Mouse (Mus musculus) liver, embryonic 14.5 days (tissue): ENCODE measurements around the gene Rpgrip1. TPM values are rescaled to one million over a fixed set of nuclear protein-coding genes. Genes with fewer than 3 reads are reported as not detected.
A peak's percentile ranks its signal among the peaks of the same experiment; 100 is the strongest.

Source experiments
- ATAC-seq: fragments of 200-750 bp; cut with Nextera tagmentation; 2 replicates; pipeline ENCODE4 v1.8.0; 2017; ENCODE audit warnings: moderate number of reproducible peaks, mild to moderate bottlenecking, moderate library complexity; ENCODE audit not compliant: insufficient read depth
- DNase-seq, 3 experiments: peaks; one replicate each; pipeline ENCODE4 v3.0.0-alpha.2; 2012 to 2013; ENCODE audit warnings: low read depth in 3 of 3, low spot score in 3 of 3
- H3K27ac ChIP-seq: fragments of 300-500 bp; sonication (generic); 2 replicates; pipeline ENCODE4 v1.5.1; 2014; ENCODE audit warnings: moderate library complexity, mild to moderate bottlenecking, control low read depth, inconsistent platforms
- H3K27me3 ChIP-seq: fragments of 300-500 bp; sonication (generic); 2 replicates; pipeline ENCODE4 v1.6.1; 2014; ENCODE audit warnings: mild to moderate bottlenecking, low read length, moderate library complexity; ENCODE audit not compliant: control insufficient read depth, insufficient read depth
- H3K36me3 ChIP-seq: fragments of 300-500 bp; sonication (generic); replicated peaks from 2 replicates; pipeline ENCODE4 v1.6.1; 2014; ENCODE audit warnings: low read depth; ENCODE audit not compliant: control insufficient read depth, insufficient read depth
- H3K4me1 ChIP-seq, 2 experiments: fragments of 200-500 bp in 1 of 2; fragments of 300-500 bp in 1 of 2; sonication (generic) in 1 of 2; replicated peaks; 2 replicates each; pipeline ENCODE4 v1.6.1; 2012 to 2014; ENCODE audit warnings: antibody characterized with exemption in 1 of 2, inconsistent platforms in 1 of 2, low read length in 1 of 2; ENCODE audit not compliant: control insufficient read depth in 2 of 2, insufficient read depth in 2 of 2
- H3K4me2 ChIP-seq: fragments of 300-500 bp; sonication (generic); 2 replicates; pipeline ENCODE4 v1.6.1; 2014; ENCODE audit warnings: low read depth, mild to moderate bottlenecking, control low read depth, moderate library complexity
- H3K4me3 ChIP-seq, 2 experiments: fragments of 200-500 bp in 1 of 2; fragments of 300-500 bp in 1 of 2; sonication (generic) in 1 of 2; 2 replicates each; pipeline ENCODE4 v1.5.1; 2012 to 2014; ENCODE audit warnings: low read depth in 2 of 2, low read length in 2 of 2, mild to moderate bottlenecking in 2 of 2, control low read depth in 1 of 2, inconsistent platforms in 1 of 2, moderate library complexity in 1 of 2; ENCODE audit not compliant: insufficient read depth in 1 of 2
- H3K9ac ChIP-seq: fragments of 300-500 bp; sonication (generic); replicated peaks from 2 replicates; pipeline ENCODE4 v1.6.1; 2014; ENCODE audit warnings: mild to moderate bottlenecking, control low read depth, moderate library complexity
- H3K9me3 ChIP-seq: fragments of 300-500 bp; sonication (generic); 2 replicates; pipeline ENCODE4 v1.6.1; 2016; ENCODE audit warnings: low read length, mixed read lengths; ENCODE audit not compliant: control insufficient read depth
- CTCF ChIP-seq: IDR thresholded peaks from 2 replicates; pipeline ENCODE4 v1.5.1; 2016; ENCODE audit warnings: antibody characterized with exemption, low read depth, control low read depth
- EP300 ChIP-seq: IDR thresholded peaks from 2 replicates; pipeline ENCODE4 v1.6.1; 2016; ENCODE audit warnings: antibody characterized with exemption, low read depth
- WGBS: fragments of 180-500 bp; shearing (Covaris S2); extraction: QIAGEN DNeasy Blood & Tissue Kit; methylation state at CpG from one replicate; pipeline ENCODE4 v1.1.7; 2014; ENCODE audit not compliant: insufficient replicate concordance; 5-methylcytosine and 5-hydroxymethylcytosine counted together
- polyA plus RNA-seq, 2 experiments: library from polyadenylated mRNA; depleted of rRNA in 1 of 2; stranded (reverse) in 1 of 2; unstranded in 1 of 2; fragments of >200 nt; fragmentation: Nextera tagmentation in 1 of 2; extraction: Ambion mirVana in 1 of 2; gene quantifications; 2 replicates each; pipeline versions ENCODE4 v1.2.1 to v1.2.3; 2012 to 2014

The Rpgrip1 gene
- polyA plus RNA-seq, 2 experiments: 0.31 to 48.5 TPM

GRCm38 (mm10) chr14:52117241-52117640, 6.7 kb downstream of the Rpgrip1 start:
- no peak overlapping the region for H3K9ac ChIP-seq
- ATAC-seq (no peak), DNase-seq (no peak)
- H3K4me3 ChIP-seq: no peak overlapping the region
- no peaks in the 10 kb centered on the region for H3K9me3 ChIP-seq
- H3K27ac ChIP-seq: no peak overlapping the region
- H3K27me3 ChIP-seq: peaks cover 12% of the 10 kb centered on the region; the same call in 1 of the 2 replicates
- no peaks in the 10 kb centered on the region for H3K36me3 ChIP-seq
- 72% methylated on average over 5 of the region's 5 CpGs for WGBS
- no peak for TF ChIP-seq CTCF
- TF ChIP-seq EP300: no peak
- peaks cover 0 to 7% of the 10 kb centered on the region in 2 experiments; a peak in 3 of 4 replicates for H3K4me1 ChIP-seq
- H3K4me2 ChIP-seq: no peak overlapping the region

- H3K4me1 ChIP-seq: peaks cover 0 to 7% of the 10 kb centered on the region in 2 experiments; a peak in 3 of 4 replicates
- peak; percentile 66; the same call in 1 of the 2 replicates for ATAC-seq
- 4% methylated on average over 8 of the region's 8 CpGs for WGBS
- no peaks in the 10 kb centered on the region for H3K36me3 ChIP-seq
- H3K9me3 ChIP-seq: no peaks in the 10 kb centered on the region
- DNase-seq: no peak
- H3K4me3 ChIP-seq: peak overlapping the region; percentile 54 to 61
- H3K4me2 ChIP-seq: peak overlapping the region; percentile 96
- no peak for TF ChIP-seq CTCF
- no peak for TF ChIP-seq EP300
- peaks cover 12% of the 10 kb centered on the region; the same call in 1 of the 2 replicates for H3K27me3 ChIP-seq
- no peak overlapping the region for H3K27ac ChIP-seq
- 0 out of 2 replicates have a peak overlapping the region, but pooled peaks have one; percentile 4 for H3K9ac ChIP-seq
Observed at GRCm38 (mm10) chr14:52118456-52118822, 7.9 kb downstream of the Rpgrip1 start.

- H3K9ac ChIP-seq: peak overlapping the region; percentile 73
- peaks cover 0 to 7% of the 10 kb centered on the region in 2 experiments; a peak in 3 of 4 replicates for H3K4me1 ChIP-seq
- no peaks in the 10 kb centered on the region for H3K9me3 ChIP-seq
- no peak overlapping the region; the same call in 1 of the 2 replicates for H3K27ac ChIP-seq
- H3K4me2 ChIP-seq: peak overlapping the region; percentile 96
- H3K27me3 ChIP-seq: peaks cover 12% of the 10 kb centered on the region; the same call in 1 of the 2 replicates
- DNase-seq: no peak
- peak; percentile 81 for ATAC-seq
- no peaks in the 10 kb centered on the region for H3K36me3 ChIP-seq
- TF ChIP-seq CTCF (peak; percentile 29), EP300 (no peak)
- WGBS: under 1% methylated on average over 38 of the region's 38 CpGs
- H3K4me3 ChIP-seq: peak overlapping the region; percentile 54 to 61
Observed at GRCm38 (mm10) chr14:52118823-52119608, 8.5 kb downstream of the Rpgrip1 start.

GRCm38 (mm10) chr14:52120169-52120568, 9.7 kb downstream of the Rpgrip1 start:
- ATAC-seq: no peak
- 24% methylated on average over 7 of the region's 7 CpGs for WGBS
- Histone ChIP-seq H3K27ac (no peak overlapping the region), H3K9ac (no peak overlapping the region), H3K4me2 (peak overlapping the region; percentile 96), H3K4me1 (peaks cover 0 to 7% of the 10 kb centered on the region in 2 experiments; a peak in 3 of 4 replicates), H3K27me3 (peaks cover 12% of the 10 kb centered on the region; the same call in 1 of the 2 replicates), H3K4me3 (no peak overlapping the region), H3K9me3 (no peaks in the 10 kb centered on the region), H3K36me3 (no peaks in the 10 kb centered on the region)
- TF ChIP-seq CTCF: no peak
- no peak for TF ChIP-seq EP300
- DNase-seq: no peak

GRCm38 (mm10) chr14:52123918-52124317, 13.4 kb downstream of the Rpgrip1 start:
- WGBS: 16% methylated on average over 4 of the region's 4 CpGs
- Histone ChIP-seq H3K27me3 (peaks cover 12% of the 10 kb centered on the region; the same call in 1 of the 2 replicates), H3K4me1 (peaks cover 0 to 1% of the 10 kb centered on the region in 2 experiments; a peak in 3 of 4 replicates), H3K27ac (no peak overlapping the region), H3K4me2 (no peak overlapping the region), H3K36me3 (no peaks in the 10 kb centered on the region), H3K4me3 (no peak overlapping the region), H3K9ac (no peak overlapping the region), H3K9me3 (no peaks in the 10 kb centered on the region)
- TF ChIP-seq CTCF (peak; percentile 74), EP300 (no peak)
- ATAC-seq (no peak), DNase-seq (peak in 2 of 3 experiments; percentile 25 to 40)
